19 mouse cellular contexts compared by ENCODE assay signal in the genomic region with DNA sequence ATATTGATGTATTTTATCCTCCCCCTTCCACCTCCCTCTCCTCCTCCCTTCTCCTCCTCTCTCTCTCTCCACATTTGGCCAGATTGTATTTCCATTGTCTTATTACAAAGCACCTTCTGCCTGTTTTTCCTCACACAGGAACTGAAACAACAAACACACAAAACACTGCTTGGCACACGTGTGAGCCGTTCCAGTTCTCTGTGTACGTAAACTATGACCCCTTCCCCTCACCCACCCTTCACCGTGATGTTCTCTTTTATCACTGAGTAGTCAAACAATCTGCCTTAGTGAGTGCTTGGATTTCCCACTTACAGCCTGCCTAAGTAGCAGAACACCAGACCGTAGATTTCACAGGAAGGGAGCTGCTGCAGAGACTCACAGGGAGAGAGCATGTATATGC.
DNase-seq lines count a peak whose midpoint lies in the region; ATAC-seq and TF ChIP-seq lines count a peak whose summit lies in the region.
"Had no signal": no experiment of that assay in that cellular context is flagged by ENCODE, and none has a peak within 500 bp of the region (broad histone marks: within the 10 kb centered on the region; RNA-seq: fewer than 3 reads in every experiment).

No protein-coding gene starts in this region.

- peak overlapping the region; percentile 71 for H3K27ac ChIP-seq in hindbrain, embryonic 13.5 days
- no peak overlapping the region; the same call in 1 of the 2 replicates for H3K27ac ChIP-seq in hindbrain, embryonic 10.5 days
- no peak overlapping the region for H3K27ac ChIP-seq in midbrain, embryonic 15.5 days
- H3K27ac ChIP-seq in midbrain, postnatal 0 days (ENCODE audit: low read depth, low read length), result no peak overlapping the region
- no peak overlapping the region for H3K27ac ChIP-seq in forebrain, embryonic 15.5 days (replicated peaks)
- H3K27ac ChIP-seq: embryonic facial prominence, embryonic 13.5 days; heart, embryonic 15.5 days; stomach, embryonic 15.5 days had no signal

- no peak overlapping the region for H3K4me2 ChIP-seq in hindbrain, embryonic 13.5 days
- no peak overlapping the region for H3K4me2 ChIP-seq in midbrain, embryonic 15.5 days
- no peak overlapping the region for H3K4me2 ChIP-seq in midbrain, postnatal 0 days (ENCODE audit: low read depth, low read length, poor library complexity, severe bottlenecking)
- no peak overlapping the region for H3K4me2 ChIP-seq in forebrain, embryonic 15.5 days (replicated peaks)
- H3K4me2 ChIP-seq: embryonic facial prominence, embryonic 13.5 days; heart, embryonic 15.5 days; stomach, embryonic 15.5 days had no signal

- H3K4me3 ChIP-seq in hindbrain, embryonic 13.5 days, result no peak overlapping the region
- no peak overlapping the region for H3K4me3 ChIP-seq in hindbrain, embryonic 10.5 days
- no peak overlapping the region for H3K4me3 ChIP-seq in midbrain, embryonic 15.5 days
- no peak overlapping the region for H3K4me3 ChIP-seq in midbrain, postnatal 0 days (ENCODE audit: low read depth, low read length)
- H3K4me3 ChIP-seq in forebrain, embryonic 15.5 days, result no peak overlapping the region
- H3K4me3 ChIP-seq: embryonic facial prominence, embryonic 13.5 days; heart, embryonic 15.5 days; stomach, embryonic 15.5 days had no signal

- no peaks in the 10 kb centered on the region for H3K9me3 ChIP-seq in hindbrain, embryonic 13.5 days
- no peaks in the 10 kb centered on the region for H3K9me3 ChIP-seq in hindbrain, embryonic 10.5 days
- H3K9me3 ChIP-seq in midbrain, embryonic 15.5 days, result no peaks in the 10 kb centered on the region
- no peaks in the 10 kb centered on the region for H3K9me3 ChIP-seq in midbrain, postnatal 0 days (ENCODE audit: low read length)
- no peaks in the 10 kb centered on the region for H3K9me3 ChIP-seq in forebrain, embryonic 15.5 days
- H3K9me3 ChIP-seq: embryonic facial prominence, embryonic 13.5 days; heart, embryonic 15.5 days; stomach, embryonic 15.5 days had no signal

- WGBS in hindbrain, embryonic 13.5 days, result 17% methylated on average over 5 of the region's 5 CpGs
- WGBS in hindbrain, embryonic 10.5 days, result 39% methylated on average over 5 of the region's 5 CpGs
- 27% methylated on average over 5 of the region's 5 CpGs for WGBS in midbrain, embryonic 15.5 days
- WGBS in midbrain, postnatal 0 days, result 37% methylated on average over 5 of the region's 5 CpGs
- 13% methylated on average over 5 of the region's 5 CpGs for WGBS in forebrain, embryonic 15.5 days

- H3K36me3 ChIP-seq in hindbrain, embryonic 13.5 days, result no peaks in the 10 kb centered on the region
- H3K36me3 ChIP-seq in hindbrain, embryonic 10.5 days, result no peaks in the 10 kb centered on the region
- H3K36me3 ChIP-seq in midbrain, embryonic 15.5 days (replicated peaks), result no peaks in the 10 kb centered on the region
- no peaks in the 10 kb centered on the region for H3K36me3 ChIP-seq in midbrain, postnatal 0 days (ENCODE audit: insufficient read depth, low read length)
- H3K36me3 ChIP-seq in forebrain, embryonic 15.5 days, result no peaks in the 10 kb centered on the region
- H3K36me3 ChIP-seq: embryonic facial prominence, embryonic 13.5 days; heart, embryonic 15.5 days; stomach, embryonic 15.5 days had no signal

- peaks cover 45% of the 10 kb centered on the region for H3K4me1 ChIP-seq in hindbrain, embryonic 13.5 days (replicated peaks)
- peaks cover 11% of the 10 kb centered on the region; the same call in 1 of the 2 replicates for H3K4me1 ChIP-seq in hindbrain, embryonic 10.5 days (replicated peaks)
- peaks cover 25% of the 10 kb centered on the region for H3K4me1 ChIP-seq in midbrain, embryonic 15.5 days
- peaks cover 8% of the 10 kb centered on the region; the same call in 1 of the 2 replicates for H3K4me1 ChIP-seq in midbrain, postnatal 0 days (ENCODE audit: insufficient read depth, low read length)
- H3K4me1 ChIP-seq in forebrain, embryonic 15.5 days, result peaks cover 35% of the 10 kb centered on the region
- H3K4me1 ChIP-seq: heart, embryonic 15.5 days; stomach, embryonic 15.5 days had no signal

- no peak for DNase-seq in hindbrain, embryonic 10.5 days (ENCODE audit: low spot score)
- no peak for DNase-seq in midbrain, postnatal 0 days (ENCODE audit: low spot score)
- DNase-seq in frontal cortex, postnatal 25 days (ENCODE audit: low spot score in 2 of 2), result no peak
- no peak for DNase-seq in left cerebral cortex, postnatal 10 days (ENCODE audit: extremely low spot score in 1 of 2, low spot score in 2 of 2)
- DNase-seq: cerebellum, adult 2 months; cerebellum, postnatal 36 days; gastrocnemius, postnatal 25 days; left cerebral cortex, postnatal 4 days; liver, postnatal 0 days; lung, postnatal 10 days; right cerebral cortex, postnatal 25 days; thymus, adult 18-20 months had no signal

- H3K9ac ChIP-seq in hindbrain, embryonic 13.5 days, result no peak overlapping the region
- no peak overlapping the region for H3K9ac ChIP-seq in midbrain, embryonic 15.5 days
- H3K9ac ChIP-seq in midbrain, postnatal 0 days (replicated peaks; ENCODE audit: low read length, poor library complexity, severe bottlenecking), result no peak overlapping the region
- H3K9ac ChIP-seq in forebrain, embryonic 15.5 days (replicated peaks), result no peak overlapping the region
- H3K9ac ChIP-seq: embryonic facial prominence, embryonic 13.5 days; heart, embryonic 15.5 days; liver, postnatal 0 days; stomach, embryonic 15.5 days had no signal

- no peak for ATAC-seq in hindbrain, embryonic 13.5 days (ENCODE audit: low FRiP score)
- peak; percentile 21; the same call in 1 of the 2 replicates for ATAC-seq in midbrain, embryonic 15.5 days (replicated peaks)
- no peak for ATAC-seq in midbrain, postnatal 0 days (ENCODE audit: low FRiP score)
- ATAC-seq in forebrain, embryonic 15.5 days (replicated peaks), result peak; percentile 68
- ATAC-seq: intestine, embryonic 16.5 days; liver, postnatal 0 days had no signal

- no peak for TF ChIP-seq CTCF in midbrain, postnatal 0 days (IDR thresholded peaks at IDR 0.05)

- H3K27me3 ChIP-seq in hindbrain, embryonic 13.5 days, result no peaks in the 10 kb centered on the region
- H3K27me3 ChIP-seq in hindbrain, embryonic 10.5 days (ENCODE audit: insufficient read depth, poor library complexity, severe bottlenecking), result no peaks in the 10 kb centered on the region
- H3K27me3 ChIP-seq in midbrain, embryonic 15.5 days (replicated peaks), result no peaks in the 10 kb centered on the region
- H3K27me3 ChIP-seq in midbrain, postnatal 0 days (ENCODE audit: insufficient read depth, low read length), result no peaks in the 10 kb centered on the region
- H3K27me3 ChIP-seq in forebrain, embryonic 15.5 days, result no peaks in the 10 kb centered on the region
- H3K27me3 ChIP-seq: embryonic facial prominence, embryonic 13.5 days; heart, embryonic 15.5 days; stomach, embryonic 15.5 days had no signal

- intact Hi-C loops in left cerebral cortex, postnatal 10 days (cut with DNase I), result no loop called here

Comparison
In these comparisons a context has a peak if more than half of its experiments do, and no peak if none do; other contexts are left out.
1. ATAC-seq: peak in midbrain, embryonic 15.5 days (single experiment) and forebrain, embryonic 15.5 days (single experiment); none in hindbrain, embryonic 13.5 days (single experiment) and midbrain, postnatal 0 days (single experiment).